Mouse (Mus musculus): ENCODE measurements around the gene Adgrb3. TPM values are rescaled to one million over a fixed set of nuclear protein-coding genes. Genes with fewer than 3 reads are reported as not detected.
"Not testable (repeated sequence)": the region's sequence is repeated elsewhere in the genome, so short reads cannot be mapped to it uniquely, and the experiment has no call there.

The Adgrb3 gene
- total RNA-seq, 2 experiments from 2014 or later = 2.1 to 2.3 TPM

GRCm38 (mm10) chr1:25745575-25745974, 83.9 kb downstream of the Adgrb3 start:
- DNase-seq (ENCODE audit: low spot score in 2 of 2) = no peak

- DNase-seq (ENCODE audit: low spot score in 2 of 2) = no peak
These were observed 84.8 kb downstream of the Adgrb3 start for GRCm38 (mm10) chr1:25744736-25745135.

GRCm38 (mm10) chr1:25729844-25730243, 99.7 kb downstream of the Adgrb3 start:
- DNase-seq (ENCODE audit: low spot score in 2 of 2) = no peak

GRCm38 (mm10) chr1:25711474-25711873, 118.0 kb downstream of the Adgrb3 start:
- DNase-seq (ENCODE audit: low spot score in 2 of 2) = no peak

GRCm38 (mm10) chr1:25706299-25706698, 123.2 kb downstream of the Adgrb3 start:
- no peak for DNase-seq (ENCODE audit: low spot score in 2 of 2)

GRCm38 (mm10) chr1:25698702-25699250, 130.7 kb downstream of the Adgrb3 start:
- DNase-seq (ENCODE audit: low spot score in 2 of 2) = no peak

- DNase-seq (ENCODE audit: low spot score in 2 of 2) = no peak
These were observed 132.3 kb downstream of the Adgrb3 start for GRCm38 (mm10) chr1:25697179-25697578.

- no peak for DNase-seq (ENCODE audit: low spot score in 2 of 2)
These were observed 132.7 kb downstream of the Adgrb3 start for GRCm38 (mm10) chr1:25696771-25697170.

- DNase-seq (ENCODE audit: low spot score in 2 of 2) = no peak
These were observed 147.4 kb downstream of the Adgrb3 start for GRCm38 (mm10) chr1:25682118-25682517.

GRCm38 (mm10) chr1:25679656-25680055, 149.9 kb downstream of the Adgrb3 start:
- DNase-seq (ENCODE audit: low spot score in 2 of 2) = no peak

GRCm38 (mm10) chr1:25652717-25653116, 176.8 kb downstream of the Adgrb3 start:
- DNase-seq (ENCODE audit: low spot score in 2 of 2) = no peak

- no peak for DNase-seq (ENCODE audit: low spot score in 2 of 2)
These were observed 185.3 kb downstream of the Adgrb3 start for GRCm38 (mm10) chr1:25644256-25644655.

- no peak for DNase-seq (ENCODE audit: low spot score in 2 of 2)
These were observed 208.0 kb downstream of the Adgrb3 start for GRCm38 (mm10) chr1:25621458-25621857.

GRCm38 (mm10) chr1:25616954-25617353, 212.6 kb downstream of the Adgrb3 start:
- no peak for DNase-seq (ENCODE audit: low spot score in 2 of 2)

- DNase-seq (ENCODE audit: low spot score in 2 of 2) = not testable (repeated sequence)
These were observed 218.7 kb downstream of the Adgrb3 start for GRCm38 (mm10) chr1:25610776-25611175.

GRCm38 (mm10) chr1:25598941-25599340, 230.6 kb downstream of the Adgrb3 start:
- no peak for DNase-seq (ENCODE audit: low spot score in 2 of 2)

- DNase-seq (ENCODE audit: low spot score in 2 of 2) = no peak
These were observed 240.9 kb downstream of the Adgrb3 start for GRCm38 (mm10) chr1:25588568-25589118.

GRCm38 (mm10) chr1:25581698-25582097, 247.8 kb downstream of the Adgrb3 start:
- DNase-seq (ENCODE audit: low spot score in 2 of 2) = no peak

GRCm38 (mm10) chr1:25577836-25578235, 251.7 kb downstream of the Adgrb3 start:
- DNase-seq (ENCODE audit: low spot score in 2 of 2) = no peak

- no peak for DNase-seq (ENCODE audit: low spot score in 2 of 2)
These were observed 252.9 kb downstream of the Adgrb3 start for GRCm38 (mm10) chr1:25576598-25576997.

GRCm38 (mm10) chr1:25568096-25568495, 261.4 kb downstream of the Adgrb3 start:
- DNase-seq (ENCODE audit: low spot score in 2 of 2) = no peak

- DNase-seq (ENCODE audit: low spot score in 2 of 2) = no peak
These were observed 283.4 kb downstream of the Adgrb3 start for GRCm38 (mm10) chr1:25546072-25546471.

GRCm38 (mm10) chr1:25543915-25544314, 285.6 kb downstream of the Adgrb3 start:
- DNase-seq (ENCODE audit: low spot score in 2 of 2) = no peak

All from gastrocnemius, postnatal 4 days (tissue).